Mouse (Mus musculus) heart, embryonic 14.5 days (tissue): ENCODE measurements around the gene Dmp1. TPM values are rescaled to one million over a fixed set of nuclear protein-coding genes. Genes with fewer than 3 reads are reported as not detected.

Experiments used
- ATAC-seq: fragments of 200-750 bp; cut with Nextera tagmentation; 2 replicates; pipeline ENCODE4 v1.8.0; 2017; ENCODE audit warnings: low read depth, moderate TSS enrichment; ENCODE audit not compliant: insufficient number of reproducible peaks, insufficient read depth, low FRiP score
- H3K27ac ChIP-seq, 2 experiments: fragments of 200-500 bp in 1 of 2; fragments of 300-500 bp in 1 of 2; sonication (generic) in 1 of 2; replicated peaks in 1 of 2; 2 replicates each; pipeline ENCODE4 v1.5.1; 2012 to 2014; ENCODE audit warnings: low read depth in 2 of 2, low read length in 2 of 2, control low read depth in 1 of 2, mild to moderate bottlenecking in 1 of 2, mixed read lengths in 1 of 2; ENCODE audit not compliant: control insufficient read depth in 1 of 2, insufficient read depth in 1 of 2
- H3K27me3 ChIP-seq: fragments of 300-500 bp; sonication (generic); 2 replicates; pipeline ENCODE4 v1.6.1; 2014; ENCODE audit warnings: mild to moderate bottlenecking, low read length, control low read depth; ENCODE audit not compliant: control insufficient read depth, insufficient read depth
- H3K36me3 ChIP-seq: fragments of 300-500 bp; sonication (generic); 2 replicates; pipeline ENCODE4 v1.6.1; 2014; ENCODE audit warnings: mild to moderate bottlenecking, control low read depth, low read length, mixed read lengths; ENCODE audit not compliant: control insufficient read depth, insufficient read depth
- H3K4me1 ChIP-seq, 2 experiments: fragments of 200-500 bp in 1 of 2; fragments of 300-500 bp in 1 of 2; sonication (generic) in 1 of 2; 2 replicates each; pipeline ENCODE4 v1.6.1; 2012 to 2014; ENCODE audit warnings: low read length in 2 of 2, control low read depth in 1 of 2, mixed read lengths in 1 of 2; ENCODE audit not compliant: control insufficient read depth in 2 of 2, insufficient read depth in 2 of 2
- H3K4me2 ChIP-seq: fragments of 300-500 bp; sonication (generic); 2 replicates; pipeline ENCODE4 v1.6.1; 2014; ENCODE audit warnings: mild to moderate bottlenecking, low read length
- H3K4me3 ChIP-seq, 2 experiments: fragments of 200-500 bp in 1 of 2; fragments of 300-500 bp in 1 of 2; sonication (generic) in 1 of 2; 2 replicates each; pipeline ENCODE4 v1.5.1; 2012 to 2014; ENCODE audit warnings: low read length in 2 of 2, mild to moderate bottlenecking in 2 of 2, control low read depth in 1 of 2, low read depth in 1 of 2, moderate library complexity in 1 of 2; ENCODE audit not compliant: control insufficient read depth in 1 of 2, insufficient read depth in 1 of 2
- H3K9ac ChIP-seq: fragments of 300-500 bp; sonication (generic); 2 replicates; pipeline ENCODE4 v1.6.1; 2014; ENCODE audit warnings: mild to moderate bottlenecking, low read length
- H3K9me3 ChIP-seq: fragments of 300-500 bp; sonication (generic); 2 replicates; pipeline ENCODE4 v1.6.1; 2016; ENCODE audit warnings: low read length, control low read depth; ENCODE audit not compliant: control insufficient read depth
- WGBS: fragments of 180-500 bp; shearing (Covaris S2); extraction: QIAGEN DNeasy Blood & Tissue Kit; methylation state at CpG from one replicate; pipeline ENCODE4 v1.1.7; 2014; 5-methylcytosine and 5-hydroxymethylcytosine counted together
- polyA plus RNA-seq: library from polyadenylated mRNA; unstranded; fragments of >200 nt; fragmentation: Nextera tagmentation; extraction: Ambion mirVana; gene quantifications from 2 replicates; pipeline ENCODE4 v1.2.1, GENCODE M21; 2014

The Dmp1 gene
- polyA plus RNA-seq, 1 experiment from 2014 or later = not detected

DNA sequence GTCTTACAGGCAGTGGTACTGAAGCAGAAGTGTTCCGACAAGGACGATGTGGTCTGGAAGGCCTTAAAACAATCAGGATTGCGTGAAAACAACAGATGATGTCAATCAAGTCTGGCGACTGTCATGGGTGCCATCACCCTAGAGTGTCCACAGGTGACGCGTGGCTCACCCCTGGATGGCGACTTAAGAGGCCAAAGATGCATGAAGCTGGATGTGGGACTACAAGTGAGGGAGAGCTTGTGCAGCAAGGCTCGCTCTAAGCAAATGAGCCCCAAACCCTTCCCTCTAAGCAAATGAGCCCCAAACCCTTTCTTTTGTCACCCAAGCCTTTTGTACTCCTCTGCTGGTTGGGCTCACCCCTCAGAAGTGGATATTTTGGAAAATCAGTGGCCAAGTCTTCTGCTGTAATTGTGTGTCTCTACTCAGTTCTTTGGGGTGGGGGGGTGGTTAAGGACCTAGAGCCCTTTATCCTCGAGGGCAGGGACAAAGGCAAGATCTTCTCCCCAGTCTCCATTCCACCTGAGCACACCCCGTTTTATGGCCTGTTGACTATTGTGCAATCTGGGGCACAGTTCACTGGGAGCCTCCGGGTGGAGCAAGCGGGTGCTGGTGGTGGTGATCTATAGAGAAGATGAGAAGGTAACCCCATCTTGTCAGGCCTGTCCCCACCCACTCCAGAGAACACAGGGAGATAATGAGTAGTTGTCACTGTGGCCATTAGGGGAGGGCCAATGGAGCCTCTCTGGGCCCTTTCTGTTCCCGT is 60.8 kb downstream of the Dmp1 start:
- H3K27ac ChIP-seq = no peak overlapping the region
- H3K9me3 ChIP-seq = no peaks in the 10 kb centered on the region
- no peaks in the 10 kb centered on the region for H3K27me3 ChIP-seq
- H3K4me2 ChIP-seq = no peak overlapping the region
- 79% methylated on average over 13 of the region's 13 CpGs for WGBS
- ATAC-seq = no peak
- no peaks in the 10 kb centered on the region for H3K36me3 ChIP-seq
- H3K4me1 ChIP-seq = no peaks in the 10 kb centered on the region
- H3K4me3 ChIP-seq = no peak overlapping the region
- no peak overlapping the region for H3K9ac ChIP-seq

Other genes with a start within 250 kb of the Dmp1 start
- gene Hsd17b13, start 225.2 kb upstream of the Dmp1 start, polyA plus RNA-seq = not detected in 2 replicates
- gene Hsd17b11, start 180.7 kb upstream of the Dmp1 start, polyA plus RNA-seq = 4.1 and 5.4 TPM in 2 replicates
- 48.4 and 53.9 TPM in 2 replicates for gene Nudt9, start 156.3 kb upstream of the Dmp1 start, polyA plus RNA-seq
- gene Gm17660, start 125.0 kb upstream of the Dmp1 start, polyA plus RNA-seq = 0.49 TPM in 1 of 2 replicates, not detected in the other
- 77.0 and 85.0 TPM in 2 replicates for gene Sparcl1, start 88.9 kb upstream of the Dmp1 start, polyA plus RNA-seq
- gene Dspp, start 31.9 kb upstream of the Dmp1 start, polyA plus RNA-seq = not detected in 2 replicates
- gene Ibsp, start 96.6 kb downstream of the Dmp1 start, polyA plus RNA-seq = not detected in 2 replicates
- not detected in 2 replicates for gene Mepe, start 122.7 kb downstream of the Dmp1 start, polyA plus RNA-seq
- gene Spp1, start 232.5 kb downstream of the Dmp1 start, polyA plus RNA-seq = 12.8 and 72.4 TPM in 2 replicates